Mouse (Mus musculus): ENCODE measurements around the gene Hexb. TPM values are rescaled to one million over a fixed set of nuclear protein-coding genes. Genes with fewer than 3 reads are reported as not detected.

Hexb gene
- total RNA-seq, 1 experiment = 82.5 TPM

DNA sequence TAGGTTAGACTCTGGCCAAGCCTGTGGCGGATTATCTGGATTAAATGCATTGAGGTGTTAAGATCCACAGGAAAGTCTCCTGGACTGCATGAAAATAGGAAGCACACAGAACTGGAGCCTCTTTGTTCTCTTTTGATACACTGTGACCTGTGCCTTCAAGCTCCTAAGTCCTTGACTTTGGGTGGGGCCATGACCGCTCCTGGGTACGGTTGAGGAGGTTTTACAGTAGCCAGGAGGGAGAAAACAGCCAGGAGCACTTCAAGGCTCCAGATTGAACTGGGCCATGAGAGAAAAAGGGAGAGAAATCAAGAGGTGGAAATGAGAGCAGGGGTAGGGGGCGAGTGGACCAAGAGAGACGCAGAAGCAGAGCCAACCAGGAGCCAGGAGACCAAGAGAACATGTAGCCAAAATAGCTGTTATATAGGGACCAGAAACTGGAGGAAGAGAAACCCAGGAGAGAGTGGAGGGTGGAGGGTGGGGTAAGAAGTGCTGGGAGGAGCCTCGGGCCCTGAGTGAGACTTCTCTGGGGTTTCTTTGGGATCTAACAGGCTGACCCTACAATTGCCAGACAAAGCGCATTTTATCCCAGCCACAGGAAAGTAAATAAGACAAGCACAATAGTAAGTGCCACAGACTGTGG lies 9.4 kb upstream of the Hexb start:
- Histone ChIP-seq H3K27ac (ENCODE audit: insufficient read depth, low read depth, low read length, poor library complexity, severe bottlenecking) (peak overlapping the region; percentile 67), H3K4me3 (ENCODE audit: insufficient read depth in 1 of 2, low read depth in 1 of 2, low read length in 2 of 2, poor library complexity in 1 of 2, severe bottlenecking in 1 of 2) (peak overlapping the region in 1 of 2 experiments; percentile 37; a peak in 1 of 4 replicates), H3K9ac (ENCODE audit: insufficient read depth, low read depth, low read length, poor library complexity, severe bottlenecking) (0 out of 2 replicates have a peak overlapping the region, but pooled peaks have one; percentile 23), H3K4me1 (ENCODE audit: control insufficient read depth in 2 of 2, insufficient read depth in 2 of 2, low read length in 2 of 2, poor library complexity in 1 of 2) (peaks cover 4 to 9% of the 10 kb centered on the region in 2 experiments; a peak in 2 of 4 replicates), H3K9me3 (ENCODE audit: control insufficient read depth, insufficient read depth, low read depth, low read length) (no peaks in the 10 kb centered on the region), H3K36me3 (ENCODE audit: control insufficient read depth, insufficient read depth, low read length, poor library complexity, severe bottlenecking) (no peaks in the 10 kb centered on the region)
- DNase-seq (ENCODE audit: low read depth, low spot score) = no peak
- no peak for TF ChIP-seq ZNF384 (IDR thresholded peaks at IDR 0.05; ENCODE audit: low read depth, low read length)
- TF ChIP-seq ZC3H11A (IDR thresholded peaks at IDR 0.05; ENCODE audit: borderline replicate concordance, low read depth, low read length) = no peak
- TF ChIP-seq CHD2 (IDR thresholded peaks at IDR 0.05; ENCODE audit: low read depth, low read length) = no peak
- no peak for TF ChIP-seq HCFC1 (IDR thresholded peaks at IDR 0.05; ENCODE audit: borderline replicate concordance, insufficient read depth, low read length)
- TF ChIP-seq MAFK (IDR thresholded peaks at IDR 0.05; ENCODE audit: insufficient read depth, low read depth, low read length) = no peak
- in situ Hi-C loops (cut with MboI; ENCODE audit: low sequenced_read_pairs in 2 of 2, unreplicated experiment in 2 of 2) = no loop called here

DNA sequence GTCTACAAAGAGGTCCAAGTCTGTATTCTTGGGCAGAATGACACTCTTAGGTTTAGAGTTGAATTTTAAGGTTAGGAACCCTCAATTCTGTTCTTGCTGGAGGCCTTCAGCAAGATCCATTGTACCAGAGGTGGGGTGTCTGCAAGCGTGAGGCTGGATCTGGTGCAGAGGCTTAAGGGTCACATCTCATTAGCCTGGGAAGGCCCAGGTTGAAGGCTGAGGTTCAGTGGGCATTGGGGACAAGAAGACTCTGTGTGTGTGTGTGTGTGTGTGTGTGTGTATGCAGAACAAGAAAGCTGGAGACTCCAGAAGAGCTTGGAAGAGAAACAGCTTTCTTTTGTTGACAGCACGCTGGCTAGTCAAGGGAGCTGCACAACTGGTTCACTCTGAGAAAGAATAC lies 7.9 kb upstream of the Hexb start:
- no peak for TF ChIP-seq ZC3H11A (IDR thresholded peaks at IDR 0.05; ENCODE audit: borderline replicate concordance, low read depth, low read length)
- TF ChIP-seq HCFC1 (IDR thresholded peaks at IDR 0.05; ENCODE audit: borderline replicate concordance, insufficient read depth, low read length) = no peak
- TF ChIP-seq ZNF384 (IDR thresholded peaks at IDR 0.05; ENCODE audit: low read depth, low read length) = no peak
- TF ChIP-seq CHD2 (IDR thresholded peaks at IDR 0.05; ENCODE audit: low read depth, low read length) = no peak
- TF ChIP-seq MAFK (IDR thresholded peaks at IDR 0.05; ENCODE audit: insufficient read depth, low read depth, low read length) = no peak
- H3K36me3 ChIP-seq (ENCODE audit: control insufficient read depth, insufficient read depth, low read length, poor library complexity, severe bottlenecking) = no peaks in the 10 kb centered on the region
- H3K4me1 ChIP-seq (ENCODE audit: control insufficient read depth in 2 of 2, insufficient read depth in 2 of 2, low read length in 2 of 2, poor library complexity in 1 of 2) = peaks cover 4 to 9% of the 10 kb centered on the region in 2 experiments; a peak in 2 of 4 replicates
- in situ Hi-C loops (cut with MboI; ENCODE audit: low sequenced_read_pairs in 2 of 2, unreplicated experiment in 2 of 2) = no loop called here
- DNase-seq (ENCODE audit: low read depth, low spot score) = no peak
- no peaks in the 10 kb centered on the region for H3K9me3 ChIP-seq (ENCODE audit: control insufficient read depth, insufficient read depth, low read depth, low read length)
- no peak overlapping the region for H3K4me3 ChIP-seq (ENCODE audit: insufficient read depth in 1 of 2, low read depth in 1 of 2, low read length in 2 of 2, poor library complexity in 1 of 2, severe bottlenecking in 1 of 2)
- no peak overlapping the region for H3K9ac ChIP-seq (ENCODE audit: insufficient read depth, low read depth, low read length, poor library complexity, severe bottlenecking)
- H3K27ac ChIP-seq (ENCODE audit: insufficient read depth, low read depth, low read length, poor library complexity, severe bottlenecking) = no peak overlapping the region

DNA sequence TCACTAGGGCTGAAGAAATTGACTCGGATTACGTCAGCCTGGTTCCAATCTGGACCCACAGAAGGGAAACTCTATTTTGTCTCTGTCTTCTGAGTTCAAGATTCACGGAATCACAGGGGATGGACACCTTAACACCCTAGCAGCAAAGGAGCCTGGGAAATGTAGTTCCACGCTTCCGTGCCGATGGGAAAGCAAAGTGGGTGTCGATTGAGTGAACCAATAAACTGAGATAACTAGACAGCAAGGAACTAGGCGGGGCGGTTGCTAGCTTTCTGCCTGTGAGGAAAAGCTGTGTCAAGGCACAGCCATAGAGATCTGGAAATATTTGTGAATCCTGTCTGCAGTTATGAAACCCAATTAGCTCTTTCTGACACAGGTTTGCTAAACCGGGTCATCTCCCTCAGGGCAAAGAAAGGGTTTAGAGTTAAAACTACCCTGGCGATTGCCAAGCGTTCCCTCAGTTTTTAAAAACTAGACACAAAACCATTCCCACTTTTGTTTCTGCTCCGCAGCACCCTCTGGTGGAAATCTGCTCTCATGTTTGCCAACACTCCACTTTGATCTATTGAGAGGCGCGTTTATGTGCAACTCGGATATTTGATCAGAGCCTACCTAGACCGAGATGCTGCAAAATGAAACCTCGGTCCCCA lies 7.0 kb upstream of the Hexb start:
- TF ChIP-seq ZNF384 (IDR thresholded peaks at IDR 0.05; ENCODE audit: low read depth, low read length) = no peak
- no peak for TF ChIP-seq CHD2 (IDR thresholded peaks at IDR 0.05; ENCODE audit: low read depth, low read length)
- 0 out of 2 replicates have a peak, but pooled peaks have one; percentile 29 for TF ChIP-seq MAFK (IDR thresholded peaks at IDR 0.05; ENCODE audit: insufficient read depth, low read depth, low read length)
- TF ChIP-seq HCFC1 (IDR thresholded peaks at IDR 0.05; ENCODE audit: borderline replicate concordance, insufficient read depth, low read length) = peak; percentile 91
- TF ChIP-seq ZC3H11A (IDR thresholded peaks at IDR 0.05; ENCODE audit: borderline replicate concordance, low read depth, low read length) = peak; percentile 2; the same call in 1 of the 2 replicates
- Histone ChIP-seq H3K9me3 (ENCODE audit: control insufficient read depth, insufficient read depth, low read depth, low read length) (no peaks in the 10 kb centered on the region), H3K9ac (ENCODE audit: insufficient read depth, low read depth, low read length, poor library complexity, severe bottlenecking) (no peak overlapping the region), H3K36me3 (ENCODE audit: control insufficient read depth, insufficient read depth, low read length, poor library complexity, severe bottlenecking) (no peaks in the 10 kb centered on the region), H3K27ac (ENCODE audit: insufficient read depth, low read depth, low read length, poor library complexity, severe bottlenecking) (no peak overlapping the region), H3K4me3 (ENCODE audit: insufficient read depth in 1 of 2, low read depth in 1 of 2, low read length in 2 of 2, poor library complexity in 1 of 2, severe bottlenecking in 1 of 2) (peak overlapping the region in 1 of 2 experiments; percentile 65; a peak in 2 of 4 replicates), H3K4me1 (ENCODE audit: control insufficient read depth in 2 of 2, insufficient read depth in 2 of 2, low read length in 2 of 2, poor library complexity in 1 of 2) (peaks cover 8 to 9% of the 10 kb centered on the region in 2 experiments; a peak in 3 of 4 replicates)
- peak; percentile 83 for DNase-seq (ENCODE audit: low read depth, low spot score)
- in situ Hi-C loops (cut with MboI; ENCODE audit: low sequenced_read_pairs in 2 of 2, unreplicated experiment in 2 of 2) = no loop called here

DNA sequence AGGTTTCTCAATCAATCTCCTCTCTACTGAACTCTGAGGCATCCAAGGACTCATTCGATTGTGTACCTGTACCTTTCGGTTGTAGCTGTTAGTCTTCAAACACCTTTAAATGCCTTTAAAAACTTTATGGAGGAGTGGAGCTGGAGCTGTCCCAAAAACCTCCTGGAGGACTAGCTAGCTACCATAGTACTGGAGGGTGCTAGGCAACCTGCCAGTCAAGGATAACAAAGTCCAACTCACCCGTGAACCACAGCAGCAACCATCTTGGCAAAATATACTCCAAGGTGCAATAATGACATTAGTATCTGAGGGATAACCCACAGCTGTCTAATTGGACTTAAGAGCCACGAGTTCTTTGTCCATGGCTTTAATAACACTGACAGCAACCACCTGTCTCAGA lies 3.7 kb upstream of the Hexb start:
- Histone ChIP-seq H3K36me3 (ENCODE audit: control insufficient read depth, insufficient read depth, low read length, poor library complexity, severe bottlenecking) (no peaks in the 10 kb centered on the region), H3K4me1 (ENCODE audit: control insufficient read depth in 2 of 2, insufficient read depth in 2 of 2, low read length in 2 of 2, poor library complexity in 1 of 2) (peaks cover 5 to 13% of the 10 kb centered on the region in 2 experiments; a peak in 3 of 4 replicates), H3K4me3 (ENCODE audit: insufficient read depth in 1 of 2, low read depth in 1 of 2, low read length in 2 of 2, poor library complexity in 1 of 2, severe bottlenecking in 1 of 2) (no peak overlapping the region), H3K9ac (ENCODE audit: insufficient read depth, low read depth, low read length, poor library complexity, severe bottlenecking) (no peak overlapping the region), H3K27ac (ENCODE audit: insufficient read depth, low read depth, low read length, poor library complexity, severe bottlenecking) (no peak overlapping the region), H3K9me3 (ENCODE audit: control insufficient read depth, insufficient read depth, low read depth, low read length) (no peaks in the 10 kb centered on the region)
- DNase-seq (ENCODE audit: low read depth, low spot score) = no peak
- no peak for TF ChIP-seq ZNF384 (IDR thresholded peaks at IDR 0.05; ENCODE audit: low read depth, low read length)
- TF ChIP-seq ZC3H11A (IDR thresholded peaks at IDR 0.05; ENCODE audit: borderline replicate concordance, low read depth, low read length) = no peak
- TF ChIP-seq MAFK (IDR thresholded peaks at IDR 0.05; ENCODE audit: insufficient read depth, low read depth, low read length) = no peak
- TF ChIP-seq CHD2 (IDR thresholded peaks at IDR 0.05; ENCODE audit: low read depth, low read length) = no peak
- TF ChIP-seq HCFC1 (IDR thresholded peaks at IDR 0.05; ENCODE audit: borderline replicate concordance, insufficient read depth, low read length) = no peak
- in situ Hi-C loops (cut with MboI; ENCODE audit: low sequenced_read_pairs in 2 of 2, unreplicated experiment in 2 of 2) = no loop called here
